In genomic region chr1:42779761-42780160, GRCm38 (mm10) we compare ENCODE assay signal across 9 mouse cellular contexts.
A peak's percentile ranks its signal among the peaks of the same experiment; 100 is the strongest.
DNase-seq lines count a peak whose midpoint lies in the region; ATAC-seq and TF ChIP-seq lines count a peak whose summit lies in the region.
"Had no signal": no experiment of that assay in that cellular context is flagged by ENCODE, and none has a peak within 500 bp of the region (broad histone marks: within the 10 kb centered on the region; RNA-seq: fewer than 3 reads in every experiment).

No protein-coding gene starts in this region.

- ATAC-seq in intestine, postnatal 0 days, result no peak
- ATAC-seq in intestine, embryonic 15.5 days, result no peak
- no peak for ATAC-seq in heart, embryonic 11.5 days (replicated peaks; ENCODE audit: insufficient number of reproducible peaks, low FRiP score, low TSS enrichment)

- H3K27me3 ChIP-seq in intestine, postnatal 0 days (replicated peaks; ENCODE audit: control insufficient read depth, insufficient read depth, low read length), result 0 out of 2 replicates have a peak, but pooled peaks cover 2% of the 10 kb centered on the region
- H3K27me3 ChIP-seq in intestine, embryonic 15.5 days (replicated peaks), result no peaks in the 10 kb centered on the region
- no peaks in the 10 kb centered on the region for H3K27me3 ChIP-seq in CH12.LX (replicated peaks)
- H3K27me3 ChIP-seq in heart, embryonic 11.5 days (ENCODE audit: control insufficient read depth, insufficient read depth, low read length), result no peaks in the 10 kb centered on the region

- TF ChIP-seq EP300 in CH12.LX (IDR thresholded peaks at IDR 0.05; ENCODE audit: low read length), result no peak

- peak; percentile 43 for TF ChIP-seq RAD21 in CH12.LX (IDR thresholded peaks at IDR 0.05; ENCODE audit: low read depth, low read length)

- H3K79me2 ChIP-seq in CH12.LX (replicated peaks; ENCODE audit: control insufficient read depth, extremely low read depth, insufficient read depth, poor library complexity, severe bottlenecking), result no peaks in the 10 kb centered on the region

- dilution Hi-C loops in CH12.LX (cut with MboI; ENCODE audit: extremely low pct_ligation_motif_present, extremely low pct_unique_long_range_greater_than_20kb, low sequenced_read_pairs), result no loop called here

- 51% methylated on average over 5 of the region's 5 CpGs for WGBS in intestine, postnatal 0 days
- WGBS in intestine, embryonic 15.5 days, result 44% methylated on average over 5 of the region's 5 CpGs
- 43% methylated on average over 5 of the region's 5 CpGs for WGBS in heart, embryonic 11.5 days (ENCODE audit: insufficient replicate concordance)

- no peak overlapping the region for H3K27ac ChIP-seq in intestine, postnatal 0 days (ENCODE audit: low read depth, low read length)
- H3K27ac ChIP-seq in intestine, embryonic 15.5 days, result no peak overlapping the region
- no peak overlapping the region for H3K27ac ChIP-seq in CH12.LX (ENCODE audit: insufficient read depth, low read depth)
- H3K27ac ChIP-seq in heart, embryonic 11.5 days (ENCODE audit: low read depth, low read length), result no peak overlapping the region

- no peak overlapping the region for H3K9ac ChIP-seq in intestine, postnatal 0 days (ENCODE audit: low read depth, low read length)
- no peak overlapping the region for H3K9ac ChIP-seq in intestine, embryonic 15.5 days
- no peak overlapping the region for H3K9ac ChIP-seq in CH12.LX (ENCODE audit: insufficient read depth, low read depth)
- H3K9ac ChIP-seq in heart, embryonic 11.5 days (ENCODE audit: low read depth, low read length), result no peak overlapping the region
- H3K9ac ChIP-seq: hindbrain, embryonic 15.5 days had no signal

- no peak overlapping the region for H3K4me2 ChIP-seq in intestine, postnatal 0 days (replicated peaks; ENCODE audit: low read depth)
- no peak overlapping the region for H3K4me2 ChIP-seq in intestine, embryonic 15.5 days (replicated peaks)
- H3K4me2 ChIP-seq in CH12.LX (ENCODE audit: insufficient read depth, low read depth, poor library complexity, severe bottlenecking), result no peak overlapping the region
- H3K4me2 ChIP-seq in heart, embryonic 11.5 days, result no peak overlapping the region

- no peak overlapping the region for H3K4me3 ChIP-seq in intestine, postnatal 0 days (ENCODE audit: low read depth, low read length)
- no peak overlapping the region for H3K4me3 ChIP-seq in intestine, embryonic 15.5 days (replicated peaks)
- no peak overlapping the region for H3K4me3 ChIP-seq in CH12.LX (replicated peaks in 1 of 3; ENCODE audit: low read depth in 2 of 3, low read length in 2 of 3, poor library complexity in 1 of 3)
- H3K4me3 ChIP-seq in heart, embryonic 11.5 days (ENCODE audit: low read depth, low read length), result no peak overlapping the region
- H3K4me3 ChIP-seq: hindbrain, embryonic 15.5 days had no signal

- H3K4me1 ChIP-seq in intestine, postnatal 0 days (replicated peaks; ENCODE audit: control insufficient read depth, insufficient read depth, low read length), result no peaks in the 10 kb centered on the region
- H3K4me1 ChIP-seq in intestine, embryonic 15.5 days (replicated peaks), result no peaks in the 10 kb centered on the region
- no peaks in the 10 kb centered on the region for H3K4me1 ChIP-seq in CH12.LX (ENCODE audit: control insufficient read depth in 1 of 2, insufficient read depth in 2 of 2)
- H3K4me1 ChIP-seq in heart, embryonic 11.5 days (ENCODE audit: control insufficient read depth, insufficient read depth, low read length), result no peaks in the 10 kb centered on the region

- peak; percentile 74 for TF ChIP-seq CTCF in intestine, postnatal 0 days (IDR thresholded peaks at IDR 0.05; ENCODE audit: low read depth)
- TF ChIP-seq CTCF in CH12.LX (conservative IDR thresholded peaks at IDR 0.05 in 1 of 2, IDR thresholded peaks at IDR 0.05 in 1 of 2; ENCODE audit: low read depth in 2 of 2, low read length in 2 of 2), result no peak

- H3K9me3 ChIP-seq in intestine, postnatal 0 days (ENCODE audit: control insufficient read depth), result no peaks in the 10 kb centered on the region
- H3K9me3 ChIP-seq in intestine, embryonic 15.5 days, result no peaks in the 10 kb centered on the region
- H3K9me3 ChIP-seq in CH12.LX (replicated peaks; ENCODE audit: low read length), result no peaks in the 10 kb centered on the region
- no peaks in the 10 kb centered on the region for H3K9me3 ChIP-seq in heart, embryonic 11.5 days (replicated peaks; ENCODE audit: control insufficient read depth, low read length)
- H3K9me3 ChIP-seq: hindbrain, embryonic 15.5 days had no signal

- peak; percentile 5 for DNase-seq in CH12.LX (ENCODE audit: extremely low read depth)
- DNase-seq in NIH3T3 (ENCODE audit: low read depth), result peak; percentile 41
- peak; percentile 75 for DNase-seq in kidney, adult 9 months
- no peak for DNase-seq in thymus, adult 18-20 months
- DNase-seq in gastrocnemius, adult 18-20 months (ENCODE audit: low spot score), result no peak

- in situ Hi-C loops in CH12.LX (cut with MboI; ENCODE audit: low pct_ligation_motif_present, low pct_unique_long_range_greater_than_20kb, low sequenced_read_pairs), result no loop called here

- no peaks in the 10 kb centered on the region for H3K36me3 ChIP-seq in intestine, postnatal 0 days (ENCODE audit: control insufficient read depth, insufficient read depth)
- H3K36me3 ChIP-seq in intestine, embryonic 15.5 days, result no peaks in the 10 kb centered on the region
- H3K36me3 ChIP-seq in CH12.LX (replicated peaks in 1 of 2; ENCODE audit: control insufficient read depth in 1 of 2, insufficient read depth in 1 of 2, low read length in 1 of 2), result no peaks in the 10 kb centered on the region
- no peaks in the 10 kb centered on the region for H3K36me3 ChIP-seq in heart, embryonic 11.5 days (ENCODE audit: control insufficient read depth, insufficient read depth, low read length)
- H3K36me3 ChIP-seq: hindbrain, embryonic 15.5 days had no signal

- TF ChIP-seq POLR2A in CH12.LX (IDR thresholded peaks at IDR 0.05; ENCODE audit: low read depth, low read length), result no peak

TF ChIP-seq in CH12.LX, 34 proteins besides CTCF, POLR2A, EP300 and RAD21:
- TF ChIP-seq MEF2A (IDR thresholded peaks at IDR 0.05; ENCODE audit: borderline replicate concordance, low read depth, low read length), result no peak
- no peak for TF ChIP-seq USF1 (IDR thresholded peaks at IDR 0.05; ENCODE audit: low read depth, low read length)
- TF ChIP-seq E2F4 (IDR thresholded peaks at IDR 0.05; ENCODE audit: insufficient replicate concordance, low read depth, low read length), result no peak
- no peak for TF ChIP-seq ELF1 (IDR thresholded peaks at IDR 0.05; ENCODE audit: low read depth, low read length)
- TF ChIP-seq MAX (IDR thresholded peaks at IDR 0.05; ENCODE audit: low read length), result no peak
- TF ChIP-seq MAZ (IDR thresholded peaks at IDR 0.05; ENCODE audit: low read depth, low read length), result no peak
- no peak for TF ChIP-seq GABPA (IDR thresholded peaks at IDR 0.05; ENCODE audit: insufficient replicate concordance, low read depth, low read length)
- TF ChIP-seq CHD1 (IDR thresholded peaks at IDR 0.05; ENCODE audit: low read depth, low read length), result no peak
- no peak for TF ChIP-seq ZNF384 (IDR thresholded peaks at IDR 0.05; ENCODE audit: low read depth, low read length)
- TF ChIP-seq ETS1 (conservative IDR thresholded peaks at IDR 0.05; ENCODE audit: low read depth, low read length), result no peak
- no peak for TF ChIP-seq SMC3 (IDR thresholded peaks at IDR 0.05; ENCODE audit: low read depth, low read length)
- no peak for TF ChIP-seq USF2 (conservative IDR thresholded peaks at IDR 0.05; ENCODE audit: low read depth, low read length)
- no peak for TF ChIP-seq MXI1 (IDR thresholded peaks at IDR 0.05; ENCODE audit: low read depth, low read length)
- no peak for TF ChIP-seq JUND (conservative IDR thresholded peaks at IDR 0.05; ENCODE audit: low read depth, low read length)
- TF ChIP-seq UBTF (IDR thresholded peaks at IDR 0.05; ENCODE audit: low read depth, low read length), result no peak
- no peak for TF ChIP-seq TBP (conservative IDR thresholded peaks at IDR 0.05; ENCODE audit: low read depth, low read length)
- TF ChIP-seq RCOR1 (conservative IDR thresholded peaks at IDR 0.05; ENCODE audit: low read depth, low read length), result no peak
- TF ChIP-seq MAFK (IDR thresholded peaks at IDR 0.05; ENCODE audit: insufficient replicate concordance, low read length), result no peak
- no peak for TF ChIP-seq NRF1 (IDR thresholded peaks at IDR 0.05; ENCODE audit: low read depth, low read length)

Comparison
In these comparisons a context has a peak if more than half of its experiments do, and no peak if none do; other contexts are left out.
1. DNase-seq: peak in CH12.LX (single experiment), NIH3T3 (single experiment) and kidney, adult 9 months (single experiment); none in thymus, adult 18-20 months (0 of 2) and gastrocnemius, adult 18-20 months (single experiment).